Mouse (Mus musculus): ENCODE data around the gene Oxsm.

Gene Oxsm

GRCm38 (mm10) chr14:16242193-16242815, 7.3 kb downstream of the Oxsm start:
- DNase-seq (ENCODE audit: low spot score in 2 of 2): no peak

GRCm38 (mm10) chr14:16236466-16236865, 13.1 kb downstream of the Oxsm start:
- no peak for DNase-seq (ENCODE audit: low spot score in 2 of 2)

- DNase-seq (ENCODE audit: low spot score in 2 of 2): no peak
Measured at GRCm38 (mm10) chr14:16233515-16233914, 16.1 kb downstream of the Oxsm start.

GRCm38 (mm10) chr14:16230581-16230980, 19.0 kb downstream of the Oxsm start:
- no peak for DNase-seq (ENCODE audit: low spot score in 2 of 2)

GRCm38 (mm10) chr14:16229395-16229794, 20.2 kb downstream of the Oxsm start:
- no peak for DNase-seq (ENCODE audit: low spot score in 2 of 2)

GRCm38 (mm10) chr14:16219015-16219414, 30.6 kb downstream of the Oxsm start:
- no peak for DNase-seq (ENCODE audit: low spot score in 2 of 2)

GRCm38 (mm10) chr14:16207722-16208121, 41.9 kb downstream of the Oxsm start:
- no peak for DNase-seq (ENCODE audit: low spot score in 2 of 2)

- DNase-seq (ENCODE audit: low spot score in 2 of 2): no peak
Measured at GRCm38 (mm10) chr14:16201673-16202072, 47.9 kb downstream of the Oxsm start.

GRCm38 (mm10) chr14:16200969-16201638, 48.5 kb downstream of the Oxsm start:
- no peak for DNase-seq (ENCODE audit: low spot score in 2 of 2)

- no peak for DNase-seq (ENCODE audit: low spot score in 2 of 2)
Measured at GRCm38 (mm10) chr14:16200220-16200912, 49.2 kb downstream of the Oxsm start.

- DNase-seq (ENCODE audit: low spot score in 2 of 2): peak in 1 of 2 experiments; percentile 47
Measured at GRCm38 (mm10) chr14:16196518-16196917, 53.1 kb downstream of the Oxsm start.

GRCm38 (mm10) chr14:16195486-16195885, 54.1 kb downstream of the Oxsm start:
- DNase-seq (ENCODE audit: low spot score in 2 of 2): no peak

- no peak for DNase-seq (ENCODE audit: low spot score in 2 of 2)
Measured at GRCm38 (mm10) chr14:16194125-16194524, 55.5 kb downstream of the Oxsm start.

GRCm38 (mm10) chr14:16189142-16189541, 60.5 kb downstream of the Oxsm start:
- no peak for DNase-seq (ENCODE audit: low spot score in 2 of 2)

Measured in spleen, postnatal 10 days (tissue).